Mouse (Mus musculus) ovary, postnatal 14 days (tissue): Measurements from ENCODE around the gene S100a10.
"Not testable (repeated sequence)": the region's sequence is repeated elsewhere in the genome, so short reads cannot be mapped to it uniquely, and the experiment has no call there.

Experiments used
- DNase-seq: peaks from one replicate; pipeline ENCODE4 v3.0.0; 2022; ENCODE audit warnings: low spot score

The S100a10 gene

GRCm38 (mm10) chr3:93580946-93581345, 26.1 kb downstream of the S100a10 start:
- DNase-seq = no peak

DNA sequence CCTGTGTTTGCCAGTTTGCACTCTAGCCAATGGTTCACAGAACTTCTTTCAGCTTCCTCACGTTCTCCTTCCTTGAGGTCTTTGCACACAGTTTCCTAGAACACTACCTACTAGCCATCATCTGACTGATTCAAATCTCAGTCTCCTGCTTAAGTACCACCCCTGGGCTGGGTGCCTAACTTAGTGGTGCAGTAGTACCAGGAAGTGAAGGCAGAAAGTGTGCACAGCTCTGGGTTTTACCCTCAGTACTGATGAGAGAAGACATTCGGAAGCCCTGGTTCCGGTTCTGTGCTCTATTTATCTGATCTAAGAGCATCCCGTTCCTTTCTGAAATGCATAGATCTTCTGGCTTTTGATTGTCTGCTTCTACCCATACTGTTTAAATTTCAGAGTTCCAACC, 26.8 kb downstream of the S100a10 start:
- no peak for DNase-seq

GRCm38 (mm10) chr3:93583056-93583455, 28.2 kb downstream of the S100a10 start:
- no peak for DNase-seq

GRCm38 (mm10) chr3:93589629-93590028, 34.7 kb downstream of the S100a10 start:
- no peak for DNase-seq

- no peak for DNase-seq
These were observed 35.4 kb downstream of the S100a10 start for GRCm38 (mm10) chr3:93590256-93590655.

GRCm38 (mm10) chr3:93592100-93592499, 37.2 kb downstream of the S100a10 start:
- no peak for DNase-seq

- DNase-seq = no peak
These were observed 38.1 kb downstream of the S100a10 start for GRCm38 (mm10) chr3:93592976-93593375.

- no peak for DNase-seq
These were observed 38.6 kb downstream of the S100a10 start for GRCm38 (mm10) chr3:93593512-93593911.

- no peak for DNase-seq
These were observed 41.8 kb downstream of the S100a10 start for GRCm38 (mm10) chr3:93596632-93597031.

GRCm38 (mm10) chr3:93597221-93597913, 42.5 kb downstream of the S100a10 start:
- peak; percentile 45 for DNase-seq

DNA sequence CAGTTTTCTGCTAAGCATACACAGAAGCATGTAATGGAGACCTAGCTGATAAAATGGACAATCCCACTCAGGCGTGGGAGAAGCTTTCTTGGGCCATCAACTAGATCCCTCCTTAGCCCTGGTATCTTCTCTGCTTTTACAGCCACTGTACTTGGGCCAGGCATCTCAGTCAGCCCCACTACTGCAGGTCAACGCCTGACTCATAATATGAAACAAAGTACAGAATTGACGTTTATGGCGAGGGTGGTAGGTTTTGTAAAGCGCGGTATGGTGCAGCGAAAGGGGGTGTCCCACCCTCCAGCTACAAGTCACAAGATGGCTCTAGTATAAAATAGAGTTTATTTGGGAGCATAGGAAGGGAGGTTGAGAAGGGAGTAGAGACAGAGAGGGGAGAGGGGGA, 43.1 kb downstream of the S100a10 start:
- no peak for DNase-seq

- DNase-seq = no peak
These were observed 45.3 kb downstream of the S100a10 start for GRCm38 (mm10) chr3:93600206-93600605.

GRCm38 (mm10) chr3:93601903-93602302, 47.0 kb downstream of the S100a10 start:
- no peak for DNase-seq

DNA sequence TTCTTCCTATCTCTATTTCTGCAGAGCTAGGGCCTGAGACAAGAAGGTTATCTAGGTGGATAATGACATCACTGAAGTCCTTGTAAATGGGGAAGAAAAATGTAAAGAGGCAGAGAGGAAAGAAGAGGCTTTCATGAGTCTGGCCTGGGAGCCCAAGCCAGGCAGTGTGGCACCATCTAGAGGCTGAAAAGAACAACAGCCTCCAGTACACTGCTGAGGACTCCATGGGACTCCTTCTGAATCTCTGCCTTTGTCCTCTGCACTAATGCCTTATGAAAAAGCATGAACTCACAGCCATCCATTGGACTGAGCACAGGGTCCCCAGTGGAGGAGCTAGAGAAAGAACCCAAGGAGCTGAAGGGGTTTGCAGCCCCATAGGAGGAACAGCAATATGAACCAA, 54.1 kb downstream of the S100a10 start:
- DNase-seq = not testable (repeated sequence)
